Mouse (Mus musculus): ENCODE data around the gene Pakap. TPM values are rescaled to one million over a fixed set of nuclear protein-coding genes. Genes with fewer than 3 reads are reported as not detected.

Pakap gene
- polyA plus RNA-seq, 2 experiments = 0.51 TPM; not detected in 1

DNA sequence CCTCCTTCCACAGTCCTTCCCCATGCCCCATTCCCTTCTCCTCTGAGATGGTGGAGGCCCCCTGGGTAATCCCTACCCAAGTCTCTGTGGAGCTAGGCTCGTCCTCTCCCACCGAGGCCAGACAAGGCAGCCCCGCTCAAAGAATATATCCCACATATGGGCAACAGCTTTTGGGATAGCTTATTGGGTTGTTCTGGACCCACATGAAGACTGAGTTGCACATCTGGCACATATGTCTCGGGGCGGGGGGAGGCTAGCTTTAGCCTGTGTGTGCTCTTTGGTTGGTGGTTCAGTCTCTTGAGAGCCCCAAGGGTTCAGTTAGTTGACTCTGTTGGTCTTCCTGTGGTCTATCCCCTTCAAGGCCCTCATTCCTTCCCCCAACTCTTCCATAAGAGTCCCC is 58.9 kb downstream of the Pakap start:
- no peak for TF ChIP-seq EP300 (IDR thresholded peaks at IDR 0.05; ENCODE audit: low read depth)
- TF ChIP-seq CTCF (IDR thresholded peaks at IDR 0.05; ENCODE audit: low read depth) = no peak
- H3K36me3 ChIP-seq (replicated peaks; ENCODE audit: control insufficient read depth, insufficient read depth, low read depth) = no peaks in the 10 kb centered on the region
- no peaks in the 10 kb centered on the region for H3K27me3 ChIP-seq (ENCODE audit: control insufficient read depth, insufficient read depth, low read length)
- no peak overlapping the region for H3K9ac ChIP-seq (replicated peaks)
- no peaks in the 10 kb centered on the region for H3K4me1 ChIP-seq (replicated peaks; ENCODE audit: control insufficient read depth in 2 of 2, insufficient read depth in 2 of 2, low read length in 1 of 2)
- no peak overlapping the region for H3K4me3 ChIP-seq (ENCODE audit: insufficient read depth in 1 of 2, low read depth in 2 of 2, low read length in 2 of 2)
- ATAC-seq (ENCODE audit: insufficient read depth) = no peak
- no peak for DNase-seq (ENCODE audit: low read depth in 3 of 3, low spot score in 3 of 3)
- whole genome bisulfite sequencing (ENCODE audit: insufficient replicate concordance) = 58% methylated on average over 5 of the region's 5 CpGs
- no peak overlapping the region for H3K4me2 ChIP-seq (ENCODE audit: low read depth)
- no peaks in the 10 kb centered on the region for H3K9me3 ChIP-seq (ENCODE audit: control insufficient read depth, low read length)
- no peak overlapping the region for H3K27ac ChIP-seq

DNA sequence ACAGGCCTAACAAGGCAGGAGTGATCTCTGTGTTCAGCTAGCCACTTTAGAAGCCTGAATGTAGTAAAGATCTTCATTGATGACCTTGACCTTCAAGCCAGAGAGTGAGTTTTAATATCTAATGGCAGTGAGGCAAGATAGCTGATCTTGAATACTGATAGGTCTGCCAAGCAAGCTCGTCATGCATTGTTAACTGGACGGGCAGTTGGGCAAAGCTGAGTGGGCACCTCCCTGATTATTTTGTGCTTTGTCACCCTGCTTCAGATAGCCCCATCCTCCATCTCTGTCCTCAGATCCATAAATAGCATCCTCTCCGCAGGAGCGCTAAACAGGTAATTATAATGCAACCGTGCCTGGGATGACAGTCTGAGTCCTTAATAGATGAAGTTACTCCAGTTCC is 64.4 kb downstream of the Pakap start:
- H3K4me3 ChIP-seq (ENCODE audit: insufficient read depth in 1 of 2, low read depth in 2 of 2, low read length in 2 of 2) = no peak overlapping the region
- no peak overlapping the region for H3K27ac ChIP-seq
- no peaks in the 10 kb centered on the region for H3K9me3 ChIP-seq (ENCODE audit: control insufficient read depth, low read length)
- WGBS (ENCODE audit: insufficient replicate concordance) = 73% methylated on average over 5 of the region's 5 CpGs
- no peaks in the 10 kb centered on the region for H3K27me3 ChIP-seq (ENCODE audit: control insufficient read depth, insufficient read depth, low read length)
- H3K4me2 ChIP-seq (ENCODE audit: low read depth) = no peak overlapping the region
- H3K4me1 ChIP-seq (replicated peaks; ENCODE audit: control insufficient read depth in 2 of 2, insufficient read depth in 2 of 2, low read length in 1 of 2) = no peaks in the 10 kb centered on the region
- H3K9ac ChIP-seq (replicated peaks) = no peak overlapping the region
- TF ChIP-seq CTCF (IDR thresholded peaks at IDR 0.05; ENCODE audit: low read depth) = no peak
- TF ChIP-seq EP300 (IDR thresholded peaks at IDR 0.05; ENCODE audit: low read depth) = no peak
- H3K36me3 ChIP-seq (replicated peaks; ENCODE audit: control insufficient read depth, insufficient read depth, low read depth) = no peaks in the 10 kb centered on the region
- DNase-seq (ENCODE audit: low read depth in 3 of 3, low spot score in 3 of 3) = no peak
- no peak for ATAC-seq (ENCODE audit: insufficient read depth)

DNA sequence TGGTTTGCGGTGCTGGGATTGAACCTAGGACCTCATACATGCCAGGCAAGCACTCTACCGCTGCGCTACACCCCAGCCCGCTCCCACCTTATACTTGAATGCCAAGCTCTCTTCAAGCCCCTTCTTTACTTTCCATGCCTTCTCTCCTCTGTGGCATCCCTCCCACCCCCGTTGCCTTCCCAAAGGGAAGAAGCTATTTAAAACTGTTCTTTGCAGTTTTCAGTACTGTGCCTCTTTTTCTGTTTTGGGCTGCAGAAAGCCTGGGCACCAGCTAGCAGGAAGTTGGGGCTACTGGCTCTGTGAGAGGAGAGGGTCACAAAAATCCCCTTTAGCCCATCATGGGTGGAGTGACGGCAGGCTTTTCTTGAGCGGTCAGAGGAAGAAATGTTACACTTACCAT is 65.1 kb downstream of the Pakap start:
- Histone ChIP-seq H3K4me2 (ENCODE audit: low read depth) (no peak overlapping the region), H3K4me1 (replicated peaks; ENCODE audit: control insufficient read depth in 2 of 2, insufficient read depth in 2 of 2, low read length in 1 of 2) (no peaks in the 10 kb centered on the region), H3K27me3 (ENCODE audit: control insufficient read depth, insufficient read depth, low read length) (no peaks in the 10 kb centered on the region), H3K9me3 (ENCODE audit: control insufficient read depth, low read length) (no peaks in the 10 kb centered on the region), H3K36me3 (replicated peaks; ENCODE audit: control insufficient read depth, insufficient read depth, low read depth) (no peaks in the 10 kb centered on the region), H3K27ac (no peak overlapping the region), H3K4me3 (ENCODE audit: insufficient read depth in 1 of 2, low read depth in 2 of 2, low read length in 2 of 2) (no peak overlapping the region), H3K9ac (replicated peaks) (no peak overlapping the region)
- no peak for ATAC-seq (ENCODE audit: insufficient read depth)
- TF ChIP-seq EP300 (IDR thresholded peaks at IDR 0.05; ENCODE audit: low read depth) (no peak), CTCF (IDR thresholded peaks at IDR 0.05; ENCODE audit: low read depth) (no peak)
- DNase-seq (ENCODE audit: low read depth in 3 of 3, low spot score in 3 of 3) = no peak
- 78% methylated on average over 7 of the region's 7 CpGs for WGBS (ENCODE audit: insufficient replicate concordance)

DNA sequence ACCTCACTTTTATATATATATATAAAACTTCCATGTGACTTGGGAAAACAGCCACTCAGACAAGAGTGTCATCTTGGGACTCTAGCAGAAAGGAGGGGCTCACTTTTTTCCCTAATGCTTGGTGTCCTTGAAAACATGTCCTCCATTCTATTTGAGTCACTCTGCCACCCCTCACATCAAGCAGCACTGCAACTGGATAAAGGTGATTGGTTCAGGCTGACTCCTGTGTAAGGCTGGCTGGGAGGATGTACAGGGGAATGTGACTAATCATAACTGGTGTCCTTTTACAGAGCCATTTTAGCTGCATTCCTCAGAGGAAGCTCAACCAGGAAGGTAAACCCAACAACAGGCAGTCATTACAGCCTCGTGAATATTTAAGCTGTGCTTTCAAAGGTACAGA is 67.0 kb downstream of the Pakap start:
- Histone ChIP-seq H3K4me3 (ENCODE audit: insufficient read depth in 1 of 2, low read depth in 2 of 2, low read length in 2 of 2) (no peak overlapping the region), H3K9ac (replicated peaks) (no peak overlapping the region), H3K27ac (no peak overlapping the region), H3K36me3 (replicated peaks; ENCODE audit: control insufficient read depth, insufficient read depth, low read depth) (no peaks in the 10 kb centered on the region), H3K27me3 (ENCODE audit: control insufficient read depth, insufficient read depth, low read length) (no peaks in the 10 kb centered on the region), H3K9me3 (ENCODE audit: control insufficient read depth, low read length) (no peaks in the 10 kb centered on the region), H3K4me2 (ENCODE audit: low read depth) (no peak overlapping the region), H3K4me1 (replicated peaks; ENCODE audit: control insufficient read depth in 2 of 2, insufficient read depth in 2 of 2, low read length in 1 of 2) (no peaks in the 10 kb centered on the region)
- WGBS (ENCODE audit: insufficient replicate concordance) = 36% methylated on average over 1 of the region's 1 CpGs
- ATAC-seq (ENCODE audit: insufficient read depth) (no peak), DNase-seq (ENCODE audit: low read depth in 3 of 3, low spot score in 3 of 3) (no peak)
- TF ChIP-seq CTCF (IDR thresholded peaks at IDR 0.05; ENCODE audit: low read depth) (no peak), EP300 (IDR thresholded peaks at IDR 0.05; ENCODE audit: low read depth) (no peak)

DNA sequence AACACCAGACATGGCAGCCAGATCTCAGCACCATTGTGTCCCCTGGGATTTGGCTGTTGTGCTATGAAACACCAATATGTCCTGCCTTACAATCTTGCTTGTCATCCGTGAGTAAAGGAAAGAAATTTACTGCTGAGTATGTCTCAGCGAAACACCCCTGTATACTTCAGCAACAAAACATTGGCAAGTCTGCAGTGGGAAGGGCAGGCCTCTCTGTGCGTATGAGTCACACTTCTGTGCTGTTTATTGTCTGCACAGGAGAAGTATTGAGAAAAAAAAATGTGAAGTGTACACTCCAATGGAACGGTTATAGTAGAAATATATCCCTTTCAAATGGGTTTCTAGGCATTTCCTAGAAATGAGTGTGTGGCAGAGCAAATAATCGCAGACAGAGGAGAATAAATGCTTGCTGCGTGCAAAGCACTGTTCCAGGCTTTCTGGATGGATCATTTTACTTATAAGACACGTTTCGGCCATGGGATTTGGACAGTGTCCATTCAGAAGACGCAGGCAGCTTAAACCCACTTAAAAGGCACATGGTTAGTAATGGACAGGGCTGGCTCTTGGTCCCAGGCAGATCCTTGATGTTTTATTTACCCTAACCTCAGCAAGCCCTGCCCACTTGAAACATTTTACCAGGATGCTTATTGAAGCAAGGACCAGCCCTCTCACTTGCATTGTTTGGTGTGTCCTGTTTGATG is 69.0 kb downstream of the Pakap start:
- Histone ChIP-seq H3K4me2 (ENCODE audit: low read depth) (no peak overlapping the region), H3K27me3 (ENCODE audit: control insufficient read depth, insufficient read depth, low read length) (no peaks in the 10 kb centered on the region), H3K9ac (replicated peaks) (no peak overlapping the region), H3K9me3 (ENCODE audit: control insufficient read depth, low read length) (no peaks in the 10 kb centered on the region), H3K36me3 (replicated peaks; ENCODE audit: control insufficient read depth, insufficient read depth, low read depth) (no peaks in the 10 kb centered on the region), H3K4me3 (ENCODE audit: insufficient read depth in 1 of 2, low read depth in 2 of 2, low read length in 2 of 2) (no peak overlapping the region), H3K27ac (no peak overlapping the region), H3K4me1 (replicated peaks; ENCODE audit: control insufficient read depth in 2 of 2, insufficient read depth in 2 of 2, low read length in 1 of 2) (no peaks in the 10 kb centered on the region)
- WGBS (ENCODE audit: insufficient replicate concordance) = 57% methylated on average over 9 of the region's 9 CpGs
- ATAC-seq (ENCODE audit: insufficient read depth) (no peak), DNase-seq (ENCODE audit: low read depth in 3 of 3, low spot score in 3 of 3) (no peak)
- TF ChIP-seq EP300 (IDR thresholded peaks at IDR 0.05; ENCODE audit: low read depth) (no peak), CTCF (IDR thresholded peaks at IDR 0.05; ENCODE audit: low read depth) (no peak)

Measured in liver, embryonic 14.5 days (tissue).